Mouse (Mus musculus): ENCODE data around the gene Kcnk4.

GRCm38 (mm10) chr19:6903031-6903430, 31.3 kb downstream of the Kcnk4 start:
- TF ChIP-seq CTCF (IDR thresholded peaks at IDR 0.05; ENCODE audit: insufficient read depth, low read length) (no peak), POLR2A (IDR thresholded peaks at IDR 0.05; ENCODE audit: borderline replicate concordance, extremely low read depth, low read depth, low read length) (no peak)

Data from lung, adult 2 months (tissue).